Mouse (Mus musculus) midbrain, embryonic 12.5 days (tissue): Measurements from ENCODE around the gene Dazap1. TPM values are rescaled to one million over a fixed set of nuclear protein-coding genes. Genes with fewer than 3 reads are reported as not detected.

ENCODE experiments used
- ATAC-seq: fragments of 200-750 bp; cut with Nextera tagmentation; 2 replicates; pipeline ENCODE4 v1.8.0; 2017; ENCODE audit warnings: low read depth, moderate TSS enrichment, moderate library complexity; ENCODE audit not compliant: low FRiP score
- H3K27ac ChIP-seq: fragments of 300-500 bp; sonication (generic); replicated peaks from 2 replicates; pipeline ENCODE4 v1.5.1; 2016; ENCODE audit warnings: mild to moderate bottlenecking
- H3K27me3 ChIP-seq: fragments of 300-500 bp; sonication (generic); 2 replicates; pipeline ENCODE4 v1.6.1; 2016; ENCODE audit warnings: mild to moderate bottlenecking
- H3K36me3 ChIP-seq: fragments of 300-500 bp; sonication (generic); 2 replicates; pipeline ENCODE4 v1.6.1; 2016
- H3K4me1 ChIP-seq: fragments of 300-500 bp; sonication (generic); 2 replicates; pipeline ENCODE4 v1.6.1; 2016
- H3K4me2 ChIP-seq: fragments of 300-500 bp; sonication (generic); replicated peaks from 2 replicates; pipeline ENCODE4 v1.6.1; 2016; ENCODE audit warnings: mild to moderate bottlenecking, moderate library complexity
- H3K4me3 ChIP-seq: fragments of 300-500 bp; sonication (generic); 2 replicates; pipeline ENCODE4 v1.5.1; 2016; ENCODE audit warnings: mild to moderate bottlenecking
- H3K9ac ChIP-seq: fragments of 300-500 bp; sonication (generic); replicated peaks from 2 replicates; pipeline ENCODE4 v1.6.1; 2016; ENCODE audit warnings: mild to moderate bottlenecking, moderate library complexity
- H3K9me3 ChIP-seq: fragments of 300-500 bp; sonication (generic); 2 replicates; pipeline ENCODE4 v1.6.1; 2016; ENCODE audit warnings: mild to moderate bottlenecking
- WGBS: fragments of 180-500 bp; shearing (Covaris S2); methylation state at CpG from one replicate; pipeline ENCODE4 v1.1.7; 2016; 5-methylcytosine and 5-hydroxymethylcytosine counted together
- polyA plus RNA-seq: library from polyadenylated mRNA; unstranded; fragments of >200 nt; fragmentation: Nextera tagmentation; extraction: Ambion mirVana; gene quantifications from 2 replicates; pipeline ENCODE4 v1.2.1, GENCODE M21; 2016

The Dazap1 gene
- polyA plus RNA-seq, 1 experiment from 2014 or later, result 61.2 TPM

GRCm38 (mm10) chr10:80302471-80302881 lies 41.2 kb downstream of the Dazap1 start:
- H3K9me3 ChIP-seq, result no peaks in the 10 kb centered on the region
- H3K4me3 ChIP-seq, result peak overlapping the region; percentile 78
- H3K4me1 ChIP-seq, result peaks cover 59% of the 10 kb centered on the region
- H3K4me2 ChIP-seq, result peak overlapping the region; percentile 79
- no peaks in the 10 kb centered on the region; the same call in 1 of the 2 replicates for H3K27me3 ChIP-seq
- H3K9ac ChIP-seq, result peak overlapping the region; percentile 78
- no peak overlapping the region for H3K27ac ChIP-seq
- 19% methylated on average over 9 of the region's 9 CpGs for WGBS
- peaks cover 54% of the 10 kb centered on the region for H3K36me3 ChIP-seq
- ATAC-seq, result no peak

- Histone ChIP-seq H3K27ac (no peak overlapping the region), H3K27me3 (no peaks in the 10 kb centered on the region; the same call in 1 of the 2 replicates), H3K4me3 (no peak overlapping the region), H3K4me2 (peak overlapping the region; percentile 28), H3K9ac (no peak overlapping the region), H3K36me3 (peaks cover 74% of the 10 kb centered on the region), H3K4me1 (peaks cover 40% of the 10 kb centered on the region), H3K9me3 (no peaks in the 10 kb centered on the region)
- no peak for ATAC-seq
- 44% methylated on average over 12 of the region's 12 CpGs for WGBS
Observed at GRCm38 (mm10) chr10:80304458-80304857, 43.2 kb downstream of the Dazap1 start.

DNA sequence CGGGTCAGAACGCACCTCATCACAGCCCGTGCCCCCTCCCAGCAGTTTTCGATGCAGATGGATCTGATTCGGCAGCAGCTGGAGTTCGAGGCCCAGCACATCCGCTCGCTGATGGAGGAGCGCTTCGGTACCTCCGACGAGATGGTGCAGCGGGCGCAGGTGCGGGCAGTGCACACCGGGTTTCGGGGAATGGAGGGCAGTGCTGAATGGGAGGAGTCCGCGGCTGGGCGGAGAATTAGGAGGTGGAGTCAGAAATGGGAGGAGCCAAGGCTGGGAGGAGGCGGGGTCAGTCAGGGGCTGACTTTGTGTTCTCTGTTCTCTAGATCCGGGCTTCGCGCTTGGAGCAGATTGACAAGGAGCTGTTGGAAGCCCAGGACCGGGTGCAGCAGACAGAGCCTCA lies 43.6 kb downstream of the Dazap1 start:
- ATAC-seq, result no peak
- Histone ChIP-seq H3K4me3 (no peak overlapping the region), H3K4me2 (peak overlapping the region; percentile 28), H3K4me1 (peaks cover 36% of the 10 kb centered on the region), H3K36me3 (peaks cover 78% of the 10 kb centered on the region), H3K9me3 (no peaks in the 10 kb centered on the region), H3K27me3 (no peaks in the 10 kb centered on the region), H3K27ac (no peak overlapping the region), H3K9ac (no peak overlapping the region)
- 30% methylated on average over 25 of the region's 25 CpGs for WGBS

GRCm38 (mm10) chr10:80311560-80311959 lies 50.3 kb downstream of the Dazap1 start:
- WGBS, result 92% methylated on average over 15 of the region's 16 CpGs
- H3K4me2 ChIP-seq, result no peak overlapping the region
- no peak overlapping the region for H3K9ac ChIP-seq
- H3K27ac ChIP-seq, result no peak overlapping the region
- no peaks in the 10 kb centered on the region for H3K9me3 ChIP-seq
- no peak overlapping the region for H3K4me3 ChIP-seq
- peaks cover 100% of the 10 kb centered on the region for H3K36me3 ChIP-seq
- H3K4me1 ChIP-seq, result peaks cover 20% of the 10 kb centered on the region
- peaks cover 52% of the 10 kb centered on the region for H3K27me3 ChIP-seq
- ATAC-seq, result no peak

DNA sequence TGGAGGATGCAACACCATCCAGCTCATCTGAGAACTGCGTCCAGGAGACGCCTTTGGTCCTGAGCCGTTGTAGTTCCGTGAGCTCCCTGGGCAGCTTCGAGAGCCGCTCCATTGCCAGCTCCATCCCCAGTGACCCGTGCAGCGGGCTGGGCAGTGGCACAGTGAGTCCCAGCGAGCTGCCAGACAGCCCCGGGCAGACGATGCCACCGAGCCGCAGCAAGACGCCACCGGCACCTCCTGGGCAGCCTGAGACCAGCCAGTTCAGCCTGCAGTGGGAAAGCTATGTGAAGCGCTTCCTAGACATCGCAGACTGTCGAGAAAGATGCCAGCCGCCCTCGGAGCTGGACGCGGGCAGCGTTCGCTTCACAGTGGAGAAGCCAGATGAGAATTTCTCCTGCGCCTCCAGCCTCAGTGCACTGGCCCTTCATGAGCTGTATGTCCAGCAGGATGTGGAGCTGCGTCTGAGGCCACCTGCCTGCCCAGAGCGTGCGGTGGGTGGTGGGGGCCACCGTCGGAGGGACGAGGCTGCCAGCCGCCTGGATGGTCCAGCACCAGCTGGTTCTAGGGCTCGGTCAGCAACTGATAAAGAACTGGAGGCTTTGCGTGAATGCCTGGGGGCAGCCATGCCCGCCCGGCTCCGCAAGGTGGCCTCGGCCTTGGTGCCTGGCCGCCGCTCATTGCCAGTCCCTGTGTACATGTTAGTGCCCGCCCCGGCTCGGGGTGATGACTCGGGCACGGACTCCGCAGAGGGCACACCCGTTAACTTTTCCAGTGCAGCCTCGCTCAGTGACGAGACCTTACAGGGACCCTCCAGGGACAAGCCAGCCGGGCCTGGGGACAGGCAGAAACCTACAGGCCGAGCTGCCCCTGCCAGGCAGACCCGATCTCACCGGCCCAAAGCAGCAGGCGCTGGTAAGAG lies 51.6 kb downstream of the Dazap1 start:
- 80% methylated on average over 53 of the region's 54 CpGs for WGBS
- peaks cover 25% of the 10 kb centered on the region for H3K4me1 ChIP-seq
- no peak overlapping the region for H3K4me3 ChIP-seq
- H3K27me3 ChIP-seq, result peaks cover 52% of the 10 kb centered on the region
- no peak for ATAC-seq
- no peaks in the 10 kb centered on the region for H3K9me3 ChIP-seq
- no peak overlapping the region for H3K9ac ChIP-seq
- H3K36me3 ChIP-seq, result peaks cover 100% of the 10 kb centered on the region
- H3K4me2 ChIP-seq, result no peak overlapping the region
- H3K27ac ChIP-seq, result no peak overlapping the region

GRCm38 (mm10) chr10:80313627-80314201 lies 52.4 kb downstream of the Dazap1 start:
- Histone ChIP-seq H3K27ac (no peak overlapping the region), H3K9ac (no peak overlapping the region; the same call in 1 of the 2 replicates), H3K4me2 (no peak overlapping the region), H3K4me3 (no peak overlapping the region), H3K4me1 (peaks cover 28% of the 10 kb centered on the region), H3K27me3 (peaks cover 52% of the 10 kb centered on the region), H3K9me3 (no peaks in the 10 kb centered on the region), H3K36me3 (peaks cover 100% of the 10 kb centered on the region)
- no peak for ATAC-seq
- WGBS, result 65% methylated on average over 20 of the region's 20 CpGs

- Histone ChIP-seq H3K9me3 (no peaks in the 10 kb centered on the region), H3K27ac (no peak overlapping the region), H3K4me2 (no peak overlapping the region), H3K36me3 (peaks cover 92% of the 10 kb centered on the region), H3K9ac (no peak overlapping the region), H3K27me3 (peaks cover 52% of the 10 kb centered on the region), H3K4me3 (no peak overlapping the region), H3K4me1 (peaks cover 34% of the 10 kb centered on the region)
- WGBS, result 64% methylated on average over 16 of the region's 16 CpGs
- no peak for ATAC-seq
Observed at GRCm38 (mm10) chr10:80314494-80315001, 53.3 kb downstream of the Dazap1 start.

DNA sequence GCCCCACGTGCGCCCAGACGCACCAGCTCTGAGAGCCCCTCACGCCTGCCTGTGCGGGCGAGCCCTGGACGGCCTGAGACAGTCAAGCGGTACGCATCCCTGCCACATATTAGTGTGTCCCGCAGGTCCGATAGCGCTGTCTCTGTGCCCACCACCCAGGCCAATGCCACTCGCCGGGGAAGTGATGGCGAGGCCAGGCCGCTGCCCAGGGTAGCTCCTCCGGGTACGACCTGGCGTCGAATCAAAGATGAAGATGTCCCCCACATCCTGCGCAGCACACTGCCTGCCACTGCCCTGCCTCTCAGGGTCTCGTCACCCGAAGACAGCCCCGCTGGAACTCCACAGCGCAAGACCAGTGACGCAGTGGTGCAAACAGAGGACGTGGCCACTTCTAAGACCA lies 54.0 kb downstream of the Dazap1 start:
- Histone ChIP-seq H3K36me3 (peaks cover 85% of the 10 kb centered on the region), H3K4me2 (no peak overlapping the region), H3K9ac (peak overlapping the region; percentile 20), H3K27me3 (peaks cover 52% of the 10 kb centered on the region), H3K4me3 (no peak overlapping the region), H3K27ac (0 out of 2 replicates have a peak overlapping the region, but pooled peaks have one; percentile 10), H3K9me3 (no peaks in the 10 kb centered on the region), H3K4me1 (peaks cover 39% of the 10 kb centered on the region)
- WGBS, result 62% methylated on average over 27 of the region's 27 CpGs
- no peak for ATAC-seq

- Histone ChIP-seq H3K36me3 (peaks cover 74% of the 10 kb centered on the region), H3K27me3 (peaks cover 49% of the 10 kb centered on the region), H3K4me2 (no peak overlapping the region), H3K4me3 (no peak overlapping the region), H3K9me3 (no peaks in the 10 kb centered on the region), H3K9ac (0 out of 2 replicates have a peak overlapping the region, but pooled peaks have one; percentile 11), H3K27ac (0 out of 2 replicates have a peak overlapping the region, but pooled peaks have one; percentile 15), H3K4me1 (peaks cover 41% of the 10 kb centered on the region)
- 44% methylated on average over 11 of the region's 11 CpGs for whole genome bisulfite sequencing
- ATAC-seq, result no peak
Observed at GRCm38 (mm10) chr10:80316359-80316781, 55.1 kb downstream of the Dazap1 start.

DNA sequence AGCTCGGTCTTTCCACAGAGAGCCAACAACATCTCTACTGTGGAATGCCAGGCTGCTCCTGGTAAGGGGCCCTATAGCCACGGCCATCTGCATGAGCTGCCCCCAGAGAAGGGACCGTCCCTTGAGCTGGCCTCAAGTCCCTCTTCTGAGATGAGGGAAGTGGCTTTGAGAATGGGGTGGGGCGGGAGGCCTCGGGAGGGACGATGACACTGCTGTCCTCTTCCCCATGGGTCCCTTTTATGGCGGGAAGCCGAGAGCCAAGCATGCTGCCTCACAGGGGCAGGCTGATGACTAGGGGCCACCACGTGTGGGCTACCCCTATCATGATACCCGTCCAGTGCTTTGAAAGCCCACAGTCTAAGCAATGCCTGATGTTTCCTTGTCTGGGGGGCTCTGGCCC lies 55.7 kb downstream of the Dazap1 start:
- peaks cover 41% of the 10 kb centered on the region for H3K4me1 ChIP-seq
- peaks cover 68% of the 10 kb centered on the region for H3K36me3 ChIP-seq
- no peaks in the 10 kb centered on the region for H3K9me3 ChIP-seq
- H3K27ac ChIP-seq, result no peak overlapping the region
- no peak overlapping the region for H3K4me3 ChIP-seq
- ATAC-seq, result no peak
- no peak overlapping the region for H3K9ac ChIP-seq
- WGBS, result 62% methylated on average over 10 of the region's 10 CpGs
- H3K27me3 ChIP-seq, result peaks cover 44% of the 10 kb centered on the region
- H3K4me2 ChIP-seq, result no peak overlapping the region

DNA sequence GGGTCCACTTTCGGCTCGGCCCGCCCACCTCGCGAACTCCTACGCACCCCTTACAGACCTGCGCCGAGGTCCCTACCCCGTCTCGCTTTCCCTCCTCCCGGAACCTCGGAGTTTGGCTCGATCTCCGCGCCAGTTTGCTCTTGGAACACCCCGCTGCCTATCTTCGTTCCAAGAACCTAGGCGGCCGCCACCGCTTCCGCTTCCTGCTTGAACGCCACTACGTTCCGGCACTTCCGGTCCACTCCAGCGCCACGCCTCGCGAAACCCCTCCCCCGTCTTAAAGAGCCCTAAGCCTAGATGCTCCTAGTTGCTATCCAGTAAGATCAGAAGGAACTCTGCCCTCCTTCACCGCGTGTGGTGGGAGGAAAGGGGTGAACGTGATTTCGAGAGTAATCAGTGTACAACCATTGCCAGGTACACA lies 59.1 kb downstream of the Dazap1 start, which contains the start of gene 2310011J03Rik:
Gene 2310011J03Rik (minus strand): TSS at position 198 of the 421 bp plus-strand sequence.
- Histone ChIP-seq H3K36me3 (peaks cover 34% of the 10 kb centered on the region), H3K4me2 (peak within 1 kb of the TSS; percentile 97), H3K9ac (peak within 1 kb of the TSS; percentile 76), H3K4me3 (peak within 1 kb of the TSS; percentile 80), H3K27ac (peak within 1 kb of the TSS; percentile 30; the same call in 1 of the 2 replicates), H3K27me3 (peaks cover 41% of the 10 kb centered on the region), H3K4me1 (peaks cover 44% of the 10 kb centered on the region), H3K9me3 (no peaks in the 10 kb centered on the region)
- peak; percentile 62 for ATAC-seq
- WGBS, result under 1% methylated on average over 34 of the region's 34 CpGs
